Mouse (Mus musculus) ovary, adult 18-20 months (tissue): Measurements from ENCODE around the gene Tenm4.

Experiments used
- DNase-seq: peaks from one replicate; pipeline ENCODE4 v3.0.0; 2022; ENCODE audit warnings: low spot score, mixed read lengths

Tenm4 gene

DNA sequence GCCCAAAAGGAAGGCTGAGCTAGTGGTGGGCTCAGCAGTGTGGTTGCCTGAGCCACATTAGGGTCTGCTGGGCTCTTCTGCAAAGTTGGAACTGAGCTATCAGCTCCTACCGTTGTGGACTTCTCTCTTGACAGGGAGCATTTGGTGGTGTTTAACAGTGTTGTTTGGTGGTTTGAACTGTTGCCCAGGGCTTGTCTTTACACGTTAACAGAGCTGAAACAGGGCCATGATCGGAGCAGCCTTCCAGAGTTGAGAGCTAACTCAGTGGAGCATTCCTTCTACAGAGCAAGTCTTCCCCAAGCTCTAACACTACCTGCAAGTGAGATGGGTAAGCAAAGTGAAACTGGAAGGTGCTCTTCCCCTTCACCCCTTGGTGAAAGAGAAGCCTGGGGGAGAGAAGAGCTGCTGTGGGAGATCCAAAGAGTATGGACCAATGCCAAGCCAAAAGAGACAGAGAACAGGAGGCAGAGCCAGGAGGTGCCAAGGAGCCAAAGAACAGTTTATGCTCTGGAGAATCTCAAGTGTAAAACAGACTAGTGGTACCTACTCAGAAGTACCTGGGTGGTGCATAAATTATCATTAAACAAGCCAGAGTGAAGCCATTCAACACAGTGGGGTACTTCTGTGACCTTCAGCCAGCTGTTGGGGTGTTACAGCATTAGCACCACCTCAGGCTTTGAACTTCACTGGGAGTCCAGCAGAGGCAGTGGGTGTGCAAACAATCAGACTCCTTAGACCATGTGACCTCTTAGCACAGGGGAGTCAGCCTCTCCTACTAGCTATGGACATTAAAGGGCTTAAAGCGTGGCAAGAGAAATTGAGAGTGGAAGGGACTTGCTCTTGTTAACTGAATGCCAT lies 71.5 kb downstream of the Tenm4 start:
- no peak for DNase-seq

DNA sequence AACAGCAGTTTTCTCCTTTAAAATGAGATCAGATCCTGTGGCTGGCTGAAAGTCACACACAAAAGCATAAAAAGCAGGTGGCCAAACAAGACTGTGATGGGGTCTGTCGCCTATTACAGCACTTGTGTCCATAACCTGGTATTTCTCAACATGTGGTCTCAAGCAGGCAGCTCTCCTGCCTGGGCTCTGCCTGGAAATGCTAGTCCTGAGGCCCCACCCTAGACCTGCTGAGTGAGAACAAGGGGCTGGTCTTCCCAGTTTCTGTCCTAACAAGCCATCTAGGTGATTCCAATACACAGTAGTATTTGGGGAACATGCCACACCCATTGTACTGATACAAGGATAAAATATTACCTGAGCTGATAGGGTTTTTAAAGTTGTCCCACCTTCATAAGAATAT lies 73.8 kb downstream of the Tenm4 start:
- DNase-seq, result no peak

DNA sequence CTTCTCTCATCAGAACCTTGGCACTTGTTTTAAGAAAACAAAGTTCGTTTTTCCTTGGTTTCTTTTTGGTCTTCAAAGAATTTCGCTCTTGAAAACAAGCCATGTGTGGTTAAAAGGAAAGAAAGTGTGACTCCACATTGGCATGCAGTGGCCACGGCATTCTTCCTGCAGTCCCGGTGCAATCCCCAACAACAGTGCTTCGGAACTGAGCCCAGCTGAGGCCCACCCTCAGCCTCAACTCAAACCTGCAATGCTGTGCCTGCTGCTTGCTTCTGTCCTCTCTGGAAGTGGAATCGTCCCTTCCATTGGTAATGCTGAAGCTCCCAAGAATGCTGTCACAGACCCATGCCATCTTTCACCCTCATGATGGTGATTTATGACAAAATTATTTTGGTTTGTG lies 88.6 kb downstream of the Tenm4 start:
- DNase-seq, result no peak

DNA sequence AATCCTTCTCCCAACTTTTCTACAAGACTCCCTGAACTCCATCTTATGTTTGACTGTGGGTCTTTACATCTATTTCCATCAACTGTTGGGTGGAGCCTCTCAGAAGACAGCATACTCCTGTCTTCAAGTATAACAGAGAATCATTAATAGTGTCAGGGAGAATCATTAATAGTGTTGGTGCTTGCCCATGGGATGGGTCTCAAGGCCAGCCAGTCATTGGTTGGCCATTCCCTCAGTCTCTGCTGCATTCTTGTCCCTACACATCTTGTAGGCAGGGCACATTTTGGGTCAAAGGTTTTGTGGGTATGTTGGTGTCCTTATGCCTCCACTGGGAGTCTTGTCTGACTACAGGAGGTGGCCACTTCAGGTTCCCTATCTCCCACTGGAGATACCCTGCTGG lies 91.1 kb downstream of the Tenm4 start:
- no peak for DNase-seq

DNA sequence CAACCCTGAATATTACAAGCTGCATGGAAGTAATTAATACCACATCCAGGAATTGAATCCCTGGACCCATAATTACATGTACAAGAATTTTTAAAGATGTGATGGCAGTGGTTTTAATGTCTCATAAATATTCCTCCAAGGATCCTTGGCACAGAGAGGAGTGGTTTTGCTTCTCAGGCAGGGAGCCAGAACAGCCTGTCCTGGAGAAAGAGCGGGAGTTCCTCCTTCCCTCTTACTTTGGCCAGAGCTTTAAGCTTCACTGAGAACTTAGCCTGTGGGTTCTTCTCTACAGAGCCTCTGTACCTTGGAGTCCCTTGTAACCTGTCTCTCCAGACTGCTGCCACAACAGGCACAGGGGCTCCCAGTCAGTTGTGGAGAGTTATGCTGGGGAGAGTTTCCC lies 94.9 kb downstream of the Tenm4 start:
- DNase-seq, result peak; percentile 6

DNA sequence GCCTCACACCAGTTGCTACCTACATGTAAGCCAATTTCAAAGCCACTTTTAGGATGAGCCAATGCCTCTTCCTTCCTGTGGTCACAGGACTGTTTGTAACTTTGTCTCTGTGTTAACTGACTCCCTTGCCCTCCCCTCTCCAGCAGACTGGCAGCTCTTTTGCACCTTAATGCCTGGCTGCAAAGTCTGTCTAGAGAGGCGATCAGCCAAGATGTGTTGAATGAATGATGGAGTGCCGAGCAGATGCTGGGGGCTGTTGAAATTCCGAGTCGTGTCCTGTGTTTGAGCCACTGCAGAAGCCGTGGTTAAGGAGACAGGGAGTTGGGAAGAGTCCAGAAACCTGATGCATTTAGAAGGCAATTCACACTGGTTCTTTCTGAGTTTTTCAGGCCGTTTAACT lies 96.2 kb downstream of the Tenm4 start:
- no peak for DNase-seq

DNA sequence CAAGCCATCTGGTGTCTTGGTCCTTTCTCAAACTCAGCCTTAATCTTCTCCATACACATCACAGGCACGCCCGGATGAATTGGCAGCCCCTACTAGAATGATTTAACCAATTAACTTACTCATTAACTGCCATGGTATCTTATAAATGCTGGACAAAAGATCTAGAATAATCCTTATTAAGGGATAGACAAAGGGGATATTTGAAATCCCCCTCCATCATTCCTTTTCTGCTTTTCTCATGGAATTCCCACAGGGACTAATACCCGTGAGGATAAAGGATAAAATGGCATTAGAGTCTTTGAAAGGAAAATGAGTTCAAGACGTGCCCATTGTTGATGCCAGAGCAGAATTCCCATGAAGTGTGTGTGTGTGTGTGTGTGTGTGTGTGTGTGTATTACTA lies 99.6 kb downstream of the Tenm4 start:
- no peak for DNase-seq

DNA sequence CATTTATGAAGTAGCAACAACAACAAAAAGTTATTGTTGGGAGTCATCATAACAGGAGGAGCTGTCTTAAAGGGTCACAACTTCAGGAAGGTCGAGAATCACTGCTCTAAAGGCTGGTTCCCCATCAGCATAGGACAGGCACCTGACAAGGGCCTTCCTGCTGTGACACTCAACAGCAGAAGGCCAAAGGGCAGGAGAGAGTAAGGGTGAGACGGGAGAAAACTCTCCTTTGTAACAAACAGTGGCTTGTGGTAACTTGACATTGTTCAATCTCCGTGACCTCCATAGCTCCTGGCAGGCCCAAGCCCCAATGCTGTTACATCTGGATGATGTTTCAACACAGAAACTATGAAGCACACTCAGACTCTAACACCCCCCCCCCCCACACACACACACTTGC lies 101.0 kb downstream of the Tenm4 start:
- no peak for DNase-seq

DNA sequence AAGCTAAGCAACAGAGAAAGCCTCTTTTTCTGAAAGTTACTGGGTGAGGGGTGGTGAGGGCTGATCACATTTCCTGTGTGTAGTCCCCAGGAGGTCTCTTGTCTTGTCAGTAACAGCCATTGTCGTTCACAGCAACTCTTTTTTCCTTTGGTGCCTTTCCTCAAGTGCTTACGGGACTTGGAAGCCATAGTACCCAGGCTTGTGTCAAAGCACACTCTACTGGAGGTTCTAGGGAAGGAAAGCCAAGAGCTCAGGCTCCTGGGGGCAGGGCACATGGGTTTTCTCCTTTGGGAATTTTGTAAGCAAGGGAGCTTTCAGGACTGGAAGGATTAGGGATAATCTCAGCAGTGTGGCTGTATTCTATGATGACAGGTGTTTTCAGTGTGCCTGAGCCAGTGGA lies 103.4 kb downstream of the Tenm4 start:
- no peak for DNase-seq

DNA sequence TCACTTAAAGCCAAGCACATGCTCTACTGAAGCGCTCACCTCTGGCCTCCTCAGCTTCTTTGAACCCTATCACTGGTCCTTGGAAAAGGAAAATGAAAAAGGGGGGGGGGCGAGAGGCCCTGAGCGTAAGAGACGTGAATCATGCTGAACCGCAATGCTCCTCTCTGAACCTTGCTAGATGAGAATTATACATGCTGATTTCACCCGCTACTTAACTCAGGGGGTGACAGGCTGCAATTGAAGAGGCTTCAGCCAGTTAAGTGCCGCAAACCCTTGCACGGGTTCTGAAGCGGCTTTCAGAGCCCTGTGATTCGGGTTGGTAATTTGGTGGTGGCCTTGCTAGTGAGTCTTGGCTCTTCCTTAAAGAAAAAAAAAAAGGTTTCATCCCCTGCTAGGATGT lies 106.5 kb downstream of the Tenm4 start:
- no peak for DNase-seq

DNA sequence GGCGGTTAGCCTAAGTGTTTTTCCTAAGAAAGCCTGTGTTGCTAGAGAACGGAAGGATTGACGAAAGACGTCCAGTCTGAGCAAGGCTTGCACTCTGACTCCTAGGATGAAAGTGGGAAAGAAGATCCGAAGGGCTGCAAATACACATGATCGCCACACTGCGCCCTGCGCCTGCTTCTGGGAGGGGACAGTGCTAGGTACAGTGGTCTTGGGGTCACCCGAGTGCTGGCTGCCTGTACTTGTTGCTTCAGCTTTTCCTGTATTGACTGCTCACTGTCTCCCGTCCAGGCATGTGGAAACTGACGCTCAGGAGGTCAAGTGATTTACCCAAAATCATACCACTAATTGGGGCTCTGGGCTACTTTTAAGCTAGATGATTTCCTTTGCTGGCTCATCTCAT lies 107.3 kb downstream of the Tenm4 start:
- DNase-seq, result no peak

DNA sequence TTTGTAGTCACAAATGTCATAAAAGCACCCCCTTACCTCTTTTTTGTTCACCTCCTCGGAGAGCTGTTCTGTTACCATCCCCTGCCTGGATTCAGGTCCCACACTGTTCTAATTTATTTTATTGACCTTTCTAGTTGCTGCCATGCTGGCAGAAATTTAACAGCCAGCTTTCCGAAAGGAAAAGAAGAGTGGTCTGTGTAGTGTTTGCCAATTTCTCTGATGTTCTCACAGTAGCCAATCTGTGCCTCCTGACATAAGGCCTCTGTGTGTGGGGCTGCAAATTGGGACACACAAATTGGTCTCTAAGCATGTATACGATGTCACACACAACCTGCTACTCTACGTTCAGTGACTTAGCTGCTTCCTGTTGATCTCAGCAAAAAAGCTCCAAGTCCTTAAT lies 109.7 kb downstream of the Tenm4 start:
- DNase-seq, result no peak

DNA sequence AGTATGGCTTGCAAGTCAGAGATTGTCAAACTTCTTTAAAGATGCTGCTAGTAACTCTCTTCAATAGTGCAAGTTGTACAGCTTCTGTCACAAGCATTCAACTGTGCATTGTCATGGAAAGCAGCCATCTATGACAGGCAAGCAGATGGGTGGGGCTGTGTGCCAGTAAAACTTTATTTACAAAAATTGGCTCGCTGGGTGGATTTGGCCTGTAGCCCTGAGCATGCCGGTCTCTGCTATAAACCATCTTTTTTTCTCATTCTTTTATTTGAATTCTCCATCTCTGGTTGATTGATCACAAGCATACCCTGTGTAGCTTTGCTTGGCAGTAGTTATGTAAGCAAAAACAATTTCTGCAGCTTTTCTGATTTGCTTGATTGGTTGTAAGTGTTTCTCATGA lies 119.5 kb downstream of the Tenm4 start:
- no peak for DNase-seq

DNA sequence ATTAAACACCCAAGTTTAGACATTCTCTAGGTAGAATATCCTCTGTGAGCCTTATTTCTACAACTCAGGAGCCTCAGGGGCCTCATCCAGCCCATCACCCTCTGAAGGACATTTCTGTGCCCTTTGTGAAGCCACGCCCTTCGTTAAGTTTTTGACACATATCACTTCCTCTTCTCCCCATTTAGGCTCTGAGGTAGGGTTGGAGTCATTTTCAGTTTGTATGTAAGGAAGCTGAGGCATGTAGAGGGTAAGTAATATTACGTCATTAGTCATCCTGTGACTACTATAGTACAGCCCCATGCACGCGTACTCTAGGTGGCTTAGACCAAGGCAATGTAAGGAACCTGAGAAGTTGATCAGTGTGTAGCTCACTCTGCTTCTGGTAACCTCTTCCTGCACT lies 124.9 kb downstream of the Tenm4 start:
- no peak for DNase-seq

DNA sequence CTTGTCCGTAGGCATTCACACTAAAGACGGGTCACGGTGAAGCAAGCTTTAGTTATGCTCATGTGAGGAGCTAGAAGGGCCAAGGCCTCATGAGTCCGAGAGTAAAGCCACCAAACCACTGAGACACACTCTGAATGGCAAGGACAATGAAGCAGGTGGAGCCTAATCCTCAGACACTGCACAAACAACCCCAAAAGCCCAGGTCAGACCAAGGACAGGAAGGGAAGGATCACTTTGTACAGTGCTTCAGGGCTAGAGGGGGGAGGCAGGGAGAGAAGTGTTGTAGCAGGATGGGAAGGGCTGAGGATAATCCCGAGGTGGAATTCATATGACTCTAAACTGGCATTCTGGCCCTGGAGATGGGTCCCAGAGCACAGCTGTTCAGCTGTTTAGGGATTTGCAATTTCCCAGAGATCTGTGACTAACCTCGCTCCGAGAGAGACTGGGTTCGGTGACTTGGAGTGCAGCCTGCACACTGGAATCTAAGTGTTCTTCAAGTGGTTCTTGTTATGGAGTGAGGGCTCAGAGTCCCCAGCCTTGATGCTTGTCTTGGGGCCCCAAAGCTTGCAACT lies 129.9 kb downstream of the Tenm4 start:
- no peak for DNase-seq

DNA sequence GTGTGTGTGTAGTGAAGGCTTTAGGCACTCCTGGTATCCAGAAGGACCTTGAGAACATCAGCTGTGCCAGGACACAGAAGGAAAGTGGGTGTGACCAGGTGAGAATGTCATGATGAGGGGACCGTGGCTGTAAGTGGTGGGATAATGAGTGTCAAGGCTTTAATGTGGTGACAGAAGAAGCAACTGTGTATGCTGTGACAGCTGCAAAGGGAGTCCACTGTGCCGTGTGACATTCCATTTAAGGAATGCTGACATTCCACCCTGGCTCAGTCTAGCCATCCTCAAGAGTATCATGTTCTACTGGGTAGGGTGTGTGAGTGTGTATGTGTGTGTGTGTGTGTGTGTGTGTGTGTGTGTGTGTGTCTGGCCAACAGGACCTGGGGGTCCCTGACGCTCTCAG lies 130.8 kb downstream of the Tenm4 start:
- DNase-seq, result no peak

DNA sequence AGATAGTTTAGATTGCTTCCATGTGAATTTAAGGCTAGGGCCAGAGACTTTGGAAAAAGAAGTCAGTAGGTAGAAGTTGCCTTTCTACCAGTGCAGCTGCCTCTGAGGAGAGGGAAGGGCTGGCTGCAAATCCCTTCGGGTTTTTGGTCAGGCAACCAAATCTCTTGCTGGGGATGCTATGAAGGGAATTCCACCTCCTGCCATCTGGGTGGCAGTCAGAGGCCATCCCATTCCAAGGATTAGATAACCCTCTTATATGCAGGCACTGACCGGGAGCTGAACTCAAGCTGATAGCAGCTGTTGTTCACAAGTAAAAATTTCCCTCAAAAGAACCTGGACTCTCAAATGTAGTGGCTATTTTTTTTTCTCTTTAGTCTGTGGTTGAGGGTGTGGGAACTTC lies 132.9 kb downstream of the Tenm4 start:
- DNase-seq, result no peak

DNA sequence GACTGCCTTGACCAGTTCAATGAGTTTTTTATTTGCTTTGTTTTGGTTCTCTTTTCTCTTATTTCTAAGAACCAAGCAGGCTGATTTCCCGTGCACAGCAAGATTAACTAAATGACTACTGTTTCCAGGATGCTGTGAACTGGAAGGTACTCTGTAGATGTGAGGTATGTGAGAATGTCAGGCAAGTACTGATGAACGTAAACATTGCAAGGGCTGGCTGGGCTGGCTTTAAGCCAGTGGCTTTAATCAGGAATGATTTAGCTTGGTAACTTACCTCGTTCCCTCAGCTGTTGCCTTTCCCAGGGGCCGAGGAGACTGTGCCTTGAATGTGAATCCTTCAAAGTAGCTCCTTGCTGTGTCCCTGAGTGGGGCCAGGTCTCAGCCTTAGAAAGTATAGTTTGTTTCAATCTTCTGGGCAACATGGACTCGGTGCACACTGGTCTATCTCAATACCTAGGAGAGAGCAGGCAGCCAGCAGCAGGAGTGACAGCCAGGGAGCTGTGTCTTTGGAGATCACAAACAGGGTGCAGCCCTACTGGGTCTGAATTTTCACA lies 134.4 kb downstream of the Tenm4 start:
- DNase-seq, result no peak

DNA sequence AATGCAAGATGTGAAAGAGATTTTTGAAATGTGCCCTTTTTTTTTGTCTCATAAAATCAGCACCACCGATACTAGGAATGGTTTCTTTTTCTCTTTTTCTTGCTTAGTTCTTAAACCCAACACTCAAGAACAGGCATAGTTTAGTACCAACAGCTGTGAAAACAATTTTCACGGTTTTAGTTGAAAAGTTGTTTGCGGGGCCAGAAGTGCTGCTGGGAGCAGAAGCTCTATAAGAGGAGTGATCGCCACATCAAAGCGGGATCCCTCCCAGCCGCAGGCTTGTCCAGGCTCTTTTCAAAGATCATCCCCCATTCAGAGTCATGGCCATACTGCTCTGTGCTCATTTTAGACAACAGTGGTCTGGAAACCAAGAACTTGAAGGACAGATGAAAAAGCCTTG lies 137.1 kb downstream of the Tenm4 start:
- DNase-seq, result no peak

DNA sequence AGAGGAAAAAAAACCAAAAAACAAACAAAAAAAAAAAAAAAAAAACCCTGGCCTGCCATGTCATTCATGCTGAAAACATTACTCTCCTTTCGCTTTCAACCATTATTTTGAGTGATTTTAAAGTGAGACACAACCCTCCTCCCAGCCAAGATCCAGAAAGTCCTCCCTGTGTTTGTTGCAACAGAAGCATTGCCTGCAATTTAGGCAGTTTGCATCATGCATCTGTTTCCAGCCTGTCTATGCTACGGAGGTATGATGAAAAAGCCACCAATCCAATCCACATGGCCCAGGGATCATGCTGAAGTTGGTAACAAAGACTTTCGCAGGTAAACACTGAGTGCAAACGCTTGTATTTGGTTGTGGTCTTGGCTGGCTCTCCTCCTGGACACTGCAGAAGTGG lies 158.3 kb downstream of the Tenm4 start:
- DNase-seq, result no peak

DNA sequence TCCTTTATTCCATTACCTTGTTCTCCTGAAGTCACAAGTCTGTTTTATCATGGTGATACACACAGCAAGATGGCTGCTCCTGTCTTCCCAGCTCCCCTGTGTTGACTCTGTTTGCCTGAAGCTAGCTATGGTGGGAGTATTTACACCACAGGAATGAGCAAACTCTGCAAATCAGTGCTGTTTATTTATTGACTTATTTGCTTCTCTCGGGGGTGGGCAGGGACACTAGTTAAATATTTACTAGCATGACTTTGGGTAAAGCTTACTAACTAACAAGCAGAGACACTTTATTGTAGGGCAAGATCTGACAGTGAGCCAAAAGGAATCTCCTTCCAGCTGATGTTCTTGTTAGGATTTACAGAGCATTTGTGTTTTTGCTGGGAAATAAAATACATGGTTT lies 160.1 kb downstream of the Tenm4 start:
- no peak for DNase-seq

DNA sequence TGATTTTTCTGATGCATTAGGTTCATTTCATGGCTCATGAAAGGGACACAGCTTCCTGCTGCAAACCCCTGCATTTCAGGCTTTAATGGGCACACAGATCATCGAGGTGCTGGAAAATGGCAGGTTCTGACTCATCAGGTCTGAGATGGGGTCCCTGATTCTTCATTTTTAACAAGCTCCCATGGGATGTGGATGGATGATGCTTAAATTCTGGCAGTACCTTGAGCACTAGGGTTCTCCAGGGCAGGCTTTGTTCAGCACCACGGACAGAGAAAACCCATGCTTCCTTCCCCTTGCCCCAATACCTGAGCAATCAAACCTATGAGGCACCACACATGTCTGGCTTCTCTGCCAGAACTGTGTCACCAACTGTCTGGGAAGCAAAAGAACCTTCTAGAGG lies 163.3 kb downstream of the Tenm4 start:
- DNase-seq, result no peak

DNA sequence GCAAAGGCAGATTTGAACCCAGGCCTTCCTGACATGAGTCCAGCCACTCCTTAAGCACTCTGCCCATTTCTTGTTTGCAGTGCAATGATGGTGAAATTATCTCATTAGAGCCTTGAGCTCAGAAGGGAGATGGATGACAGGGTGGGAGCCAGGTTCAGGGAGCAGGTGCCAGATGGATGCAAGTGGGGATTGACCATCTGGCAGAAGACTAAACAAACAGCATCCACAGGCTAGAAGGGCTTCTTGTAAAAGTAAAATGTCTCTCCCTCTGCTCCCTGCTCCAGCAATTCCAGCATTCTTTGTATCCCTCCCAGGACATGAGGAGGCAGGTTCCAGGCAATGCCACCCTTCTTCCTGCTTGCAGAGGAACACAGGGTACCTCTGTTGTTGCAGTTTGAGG lies 165.3 kb downstream of the Tenm4 start:
- DNase-seq, result no peak

DNA sequence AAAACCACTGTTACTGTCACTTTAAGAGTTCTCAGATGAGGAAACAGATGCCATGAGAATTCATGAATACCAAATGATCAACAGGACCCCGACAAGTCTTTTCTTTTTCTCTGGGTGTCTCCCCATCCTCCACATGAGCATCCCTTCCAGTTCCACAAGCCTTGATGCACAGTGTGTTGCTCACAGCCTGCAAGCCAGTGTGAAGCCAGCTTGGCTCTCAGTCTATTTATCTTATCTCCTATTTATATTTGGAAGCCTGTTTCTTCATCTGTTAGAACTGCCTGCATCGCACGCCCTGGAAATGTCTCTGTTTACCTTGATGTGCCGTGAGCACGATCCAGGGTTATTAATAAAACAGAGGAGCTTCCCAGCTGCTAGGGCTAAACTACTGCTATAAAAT lies 169.8 kb downstream of the Tenm4 start:
- DNase-seq, result no peak
